Mouse (Mus musculus) liver, adult 2 months (tissue): ENCODE data around the gene Egln2. TPM values are rescaled to one million over a fixed set of nuclear protein-coding genes. Genes with fewer than 3 reads are reported as not detected.

Experiments
- DNase-seq: peaks from one replicate; pipeline ENCODE4 v3.0.0-alpha.2; 2011; ENCODE audit warnings: low read depth, low spot score; ENCODE audit errors: extremely low read depth
- H3K27ac ChIP-seq: fragments of 200-500 bp; replicated peaks from 2 replicates; pipeline ENCODE4 v1.5.1; 2012; ENCODE audit warnings: low read depth, mild to moderate bottlenecking, control low read depth, inconsistent platforms, low read length; ENCODE audit not compliant: insufficient read depth
- H3K27me3 ChIP-seq: fragments of 200-500 bp; 2 replicates; pipeline ENCODE4 v1.6.1; 2012; ENCODE audit warnings: mild to moderate bottlenecking, moderate library complexity, low read length, inconsistent platforms; ENCODE audit not compliant: control insufficient read depth, insufficient read depth
- H3K36me3 ChIP-seq: fragments of 200-500 bp; 2 replicates; pipeline ENCODE4 v1.6.1; 2012; ENCODE audit warnings: low read length, inconsistent platforms; ENCODE audit not compliant: control insufficient read depth, insufficient read depth
- H3K4me1 ChIP-seq: fragments of 200-500 bp; 2 replicates; pipeline ENCODE4 v1.6.1; 2011; ENCODE audit warnings: low read length; ENCODE audit not compliant: control insufficient read depth, insufficient read depth
- H3K4me3 ChIP-seq: fragments of 200-500 bp; 2 replicates; pipeline ENCODE4 v1.5.1; 2011; ENCODE audit warnings: low read depth, mild to moderate bottlenecking, control low read depth, low read length, moderate library complexity; ENCODE audit not compliant: insufficient read depth
- H3K79me2 ChIP-seq: fragments of 200-500 bp; 2 replicates; pipeline ENCODE4 v1.6.1; 2012; ENCODE audit warnings: inconsistent platforms, mild to moderate bottlenecking, low read length, moderate library complexity; ENCODE audit not compliant: control insufficient read depth, insufficient read depth
- H3K9ac ChIP-seq: fragments of 200-500 bp; 2 replicates; pipeline ENCODE4 v1.6.1; 2012; ENCODE audit warnings: low read depth, mild to moderate bottlenecking, control low read depth, inconsistent platforms, low read length
- CTCF ChIP-seq: fragments of 200-500 bp; IDR thresholded peaks from 2 replicates; pipeline ENCODE4 v1.5.1; 2011; ENCODE audit warnings: low read depth, low read length, control low read depth
- POLR2A ChIP-seq: fragments of 200-500 bp; IDR thresholded peaks from 2 replicates; pipeline ENCODE4 v1.6.1; 2011; ENCODE audit warnings: low read length, control low read depth; ENCODE audit not compliant: insufficient read depth; ENCODE audit errors: extremely low read depth
- WGBS: fragments of 180-500 bp; shearing (Covaris S2); methylation state at CpG from one replicate; pipeline ENCODE4 v1.1.7; 2018; 5-methylcytosine and 5-hydroxymethylcytosine counted together
- polyA plus RNA-seq: library from polyadenylated mRNA; depleted of rRNA; stranded (reverse); fragments of >200 nt; gene quantifications from 2 replicates; pipeline ENCODE4 v1.2.3, GENCODE M21; 2012
- total RNA-seq: library from RNA; depleted of rRNA; stranded (reverse); fragments of >200 nt; gene quantifications from 2 replicates; pipeline ENCODE4 v1.2.3, GENCODE M21; 2014

The Egln2 gene
- total and polyA plus RNA-seq, 2 experiments, result 35.4 to 99.3 TPM

DNA sequence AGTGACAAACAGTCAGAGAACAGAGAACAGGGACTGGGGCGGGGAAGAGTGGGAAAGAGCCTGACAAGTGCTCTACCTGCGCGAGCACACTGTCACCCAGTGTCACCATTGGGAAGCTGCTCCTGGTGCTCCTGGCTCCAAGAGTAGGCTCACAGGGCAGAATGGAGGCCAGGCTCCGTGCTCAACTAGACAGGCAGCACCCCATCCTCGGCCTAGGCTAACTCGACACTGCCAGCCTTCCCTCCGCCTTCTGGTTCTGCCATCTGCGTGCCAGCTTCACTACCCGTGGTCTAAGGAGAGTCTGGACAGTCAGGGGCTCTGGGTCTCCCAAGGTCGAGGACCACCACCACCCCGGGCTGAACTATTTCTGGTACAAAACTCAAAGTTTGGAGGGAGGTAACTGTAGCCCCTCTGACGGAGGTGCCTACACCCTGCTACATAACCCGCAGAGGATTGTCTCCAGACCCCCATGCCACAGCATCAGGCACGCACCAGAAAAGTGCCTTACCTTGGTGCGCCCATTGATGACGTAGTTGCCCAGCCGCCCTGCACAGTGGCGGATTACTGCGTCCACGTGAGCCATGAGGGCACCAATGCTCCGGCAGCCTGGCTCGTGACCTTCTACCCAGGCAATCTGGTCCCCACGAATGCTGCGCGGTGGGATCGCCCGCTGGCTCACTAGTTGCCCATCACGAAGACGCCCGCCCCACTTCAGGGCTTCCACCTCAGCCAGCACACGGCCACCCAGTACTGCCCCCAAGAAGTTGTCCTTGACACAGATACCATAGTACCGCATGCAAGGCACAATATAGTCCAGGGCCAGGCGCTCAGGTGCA is 2.3 kb downstream of the Egln2 start:
- WGBS, result 53% methylated on average over 33 of the region's 33 CpGs
- DNase-seq, result peak; percentile 68
- Histone ChIP-seq H3K36me3 (0 out of 2 replicates have a peak, but pooled peaks cover 2% of the 10 kb centered on the region), H3K4me1 (peaks cover 34% of the 10 kb centered on the region), H3K27me3 (no peaks in the 10 kb centered on the region), H3K9ac (peak overlapping the region; percentile 88), H3K79me2 (peaks cover 4% of the 10 kb centered on the region; the same call in 1 of the 2 replicates), H3K27ac (peak overlapping the region; percentile 93), H3K4me3 (peak overlapping the region; percentile 72)
- TF ChIP-seq POLR2A (0 out of 2 replicates have a peak, but pooled peaks have one; percentile 24), CTCF (no peak)

DNA sequence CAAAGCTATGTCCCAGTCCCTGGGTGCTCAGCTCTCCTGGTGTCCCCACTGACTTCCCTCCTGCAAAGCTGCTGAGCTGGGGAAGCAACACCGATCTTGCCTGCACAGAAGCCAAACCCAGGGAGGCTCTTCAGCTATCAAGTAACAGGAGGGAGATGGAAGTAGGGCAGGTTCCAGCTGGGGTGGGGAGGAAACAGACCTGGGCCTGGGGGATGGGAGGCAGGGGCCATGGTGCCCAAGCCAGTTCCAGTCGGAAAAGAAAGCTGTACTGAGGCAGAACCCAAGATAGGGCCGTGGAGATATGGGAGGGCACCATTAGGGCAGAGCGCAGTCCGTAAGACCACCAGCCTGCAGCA is 3.2 kb downstream of the Egln2 start:
- 57% methylated on average over 5 of the region's 5 CpGs for WGBS
- H3K4me1 ChIP-seq, result peaks cover 34% of the 10 kb centered on the region
- TF ChIP-seq POLR2A (no peak), CTCF (no peak)
- H3K4me3 ChIP-seq, result no peak overlapping the region
- DNase-seq, result no peak
- no peaks in the 10 kb centered on the region for H3K27me3 ChIP-seq
- peaks cover 6% of the 10 kb centered on the region; the same call in 1 of the 2 replicates for H3K36me3 ChIP-seq
- no peak overlapping the region for H3K27ac ChIP-seq
- H3K9ac ChIP-seq, result peak overlapping the region; percentile 6; the same call in 1 of the 2 replicates
- H3K79me2 ChIP-seq, result peaks cover 4% of the 10 kb centered on the region; the same call in 1 of the 2 replicates

- Histone ChIP-seq H3K27ac (no peak overlapping the region), H3K79me2 (peaks cover 4% of the 10 kb centered on the region; the same call in 1 of the 2 replicates), H3K4me1 (peaks cover 32% of the 10 kb centered on the region), H3K4me3 (no peak overlapping the region), H3K27me3 (no peaks in the 10 kb centered on the region), H3K36me3 (peaks cover 10% of the 10 kb centered on the region; the same call in 1 of the 2 replicates), H3K9ac (peak overlapping the region; percentile 11; the same call in 1 of the 2 replicates)
- TF ChIP-seq POLR2A, result no peak
- TF ChIP-seq CTCF, result no peak
- 48% methylated on average over 5 of the region's 5 CpGs for WGBS
- DNase-seq, result no peak
Measured at GRCm38 (mm10) chr7:27162780-27163449, 3.7 kb downstream of the Egln2 start.

- H3K27me3 ChIP-seq, result no peaks in the 10 kb centered on the region
- H3K27ac ChIP-seq, result no peak overlapping the region
- no peak for TF ChIP-seq POLR2A
- TF ChIP-seq CTCF, result no peak
- peaks cover 4% of the 10 kb centered on the region; the same call in 1 of the 2 replicates for H3K79me2 ChIP-seq
- WGBS, result 66% methylated on average over 4 of the region's 4 CpGs
- H3K36me3 ChIP-seq, result peaks cover 10% of the 10 kb centered on the region; the same call in 1 of the 2 replicates
- H3K4me3 ChIP-seq, result no peak overlapping the region
- no peak overlapping the region for H3K9ac ChIP-seq
- peaks cover 26% of the 10 kb centered on the region for H3K4me1 ChIP-seq
- no peak for DNase-seq
Measured at GRCm38 (mm10) chr7:27161744-27162143, 4.9 kb downstream of the Egln2 start.

DNA sequence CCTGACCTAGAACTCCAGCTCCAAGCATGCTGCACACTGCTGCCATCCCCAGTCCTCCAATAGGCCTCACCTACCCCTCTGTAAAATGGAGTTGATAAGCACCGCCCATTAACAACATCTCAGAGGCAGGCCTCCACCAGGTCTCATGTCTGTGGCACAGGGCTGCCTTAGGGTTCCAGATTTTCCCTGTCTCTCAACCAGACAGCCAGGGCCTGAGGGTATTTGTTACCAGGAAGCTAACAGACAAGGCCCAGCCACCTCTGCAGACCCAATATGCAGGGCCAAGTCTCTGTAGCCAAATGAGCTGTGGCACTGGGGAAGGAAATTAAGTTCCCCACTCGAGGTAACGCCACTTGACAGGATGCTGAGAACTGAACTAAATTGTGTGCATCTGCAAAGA is 5.7 kb downstream of the Egln2 start:
- H3K36me3 ChIP-seq, result peaks cover 10% of the 10 kb centered on the region; the same call in 1 of the 2 replicates
- no peak overlapping the region for H3K4me3 ChIP-seq
- WGBS, result 84% methylated on average over 3 of the region's 3 CpGs
- TF ChIP-seq CTCF, result no peak
- no peak for TF ChIP-seq POLR2A
- peaks cover 26% of the 10 kb centered on the region for H3K4me1 ChIP-seq
- DNase-seq, result no peak
- no peak overlapping the region for H3K9ac ChIP-seq
- H3K27ac ChIP-seq, result no peak overlapping the region
- H3K27me3 ChIP-seq, result no peaks in the 10 kb centered on the region
- H3K79me2 ChIP-seq, result peaks cover 4% of the 10 kb centered on the region; the same call in 1 of the 2 replicates
